In genomic region chr9:118390679-118391078, GRCm38 (mm10) we compare ENCODE assay signal across 19 mouse cellular contexts.
DNase-seq lines count a peak whose midpoint lies in the region; ATAC-seq lines count a peak whose summit lies in the region.
"Had no signal": no experiment of that assay in that cellular context is flagged by ENCODE, and none has a peak within 500 bp of the region (broad histone marks: within the 10 kb centered on the region; RNA-seq: fewer than 3 reads in every experiment).

No protein-coding gene starts in this region.

- no peak overlapping the region for H3K4me3 ChIP-seq in forebrain, embryonic 13.5 days
- H3K4me3 ChIP-seq: embryonic facial prominence, embryonic 12.5 days; heart, embryonic 13.5 days; hindbrain, embryonic 15.5 days had no signal

- H3K36me3 ChIP-seq in forebrain, embryonic 13.5 days (ENCODE audit: poor library complexity, severe bottlenecking) = no peaks in the 10 kb centered on the region
- H3K36me3 ChIP-seq: embryonic facial prominence, embryonic 12.5 days; heart, embryonic 13.5 days; hindbrain, embryonic 15.5 days had no signal

- WGBS in forebrain, embryonic 13.5 days = 73% methylated on average over 3 of the region's 3 CpGs

- H3K9me3 ChIP-seq in forebrain, embryonic 13.5 days (replicated peaks) = no peaks in the 10 kb centered on the region
- H3K9me3 ChIP-seq: embryonic facial prominence, embryonic 12.5 days; heart, embryonic 13.5 days; hindbrain, embryonic 15.5 days had no signal

- H3K4me2 ChIP-seq in forebrain, embryonic 13.5 days = no peak overlapping the region
- H3K4me2 ChIP-seq: embryonic facial prominence, embryonic 12.5 days; hindbrain, embryonic 15.5 days had no signal

- peaks cover 6% of the 10 kb centered on the region; the same call in 1 of the 2 replicates for H3K4me1 ChIP-seq in forebrain, embryonic 13.5 days
- H3K4me1 ChIP-seq: embryonic facial prominence, embryonic 12.5 days had no signal

- peak; percentile 50 for DNase-seq in CD4-positive, CD25-positive, alpha-beta regulatory T cell, adult 2 months (ENCODE audit: low read depth, low spot score)
- peak; percentile 84 for DNase-seq in T-cell, adult 2 months (ENCODE audit: low spot score)
- DNase-seq in thymus, postnatal 4 days = no peak
- no peak for DNase-seq in urinary bladder, adult 2 months (ENCODE audit: low spot score)
- DNase-seq: adrenal gland, postnatal 10 days; cerebellum, adult 11 months; cerebellum, adult 9-10 months; cerebellum, postnatal 25 days; gastrocnemius, postnatal 36 days; heart, adult 11 months; heart, postnatal 36 days had no signal

- H3K27ac ChIP-seq in forebrain, embryonic 13.5 days = no peak overlapping the region
- H3K27ac ChIP-seq: embryonic facial prominence, embryonic 12.5 days; heart, embryonic 13.5 days; hindbrain, embryonic 15.5 days had no signal

- 0 out of 2 replicates have a peak, but pooled peaks have one; percentile 29 for ATAC-seq in megakaryocyte, adult 5-6 weeks (ENCODE audit: poor library complexity, severe bottlenecking)
- no peak for ATAC-seq in forebrain, embryonic 13.5 days
- ATAC-seq: forebrain, embryonic 16.5 days; Patski had no signal

- H3K9ac ChIP-seq in forebrain, embryonic 13.5 days = no peak overlapping the region
- H3K9ac ChIP-seq: embryonic facial prominence, embryonic 12.5 days; heart, embryonic 13.5 days; hindbrain, embryonic 15.5 days had no signal

- H3K27me3 ChIP-seq in forebrain, embryonic 13.5 days = peaks cover 23% of the 10 kb centered on the region; the same call in 1 of the 2 replicates
- H3K27me3 ChIP-seq: CH12.LX, Patski had no signal

Comparison
In these comparisons a context has a peak if more than half of its experiments do, and no peak if none do; other contexts are left out.
1. DNase-seq: peak in CD4-positive, CD25-positive, alpha-beta regulatory T cell, adult 2 months (single experiment) and T-cell, adult 2 months (single experiment); none in thymus, postnatal 4 days (single experiment) and urinary bladder, adult 2 months (single experiment).